Mouse (Mus musculus) limb, embryonic 15.5 days (tissue): ENCODE data around the gene Itga8. TPM values are rescaled to one million over a fixed set of nuclear protein-coding genes. Genes with fewer than 3 reads are reported as not detected.

Experiments used
- ATAC-seq: fragments of 200-750 bp; cut with Nextera tagmentation; 2 replicates; pipeline ENCODE4 v1.8.0; 2017; ENCODE audit warnings: low read depth, moderate TSS enrichment; ENCODE audit not compliant: insufficient number of reproducible peaks, low FRiP score, low TSS enrichment
- H3K27ac ChIP-seq: fragments of 300-500 bp; sonication (generic); 2 replicates; pipeline ENCODE4 v1.5.1; 2015; ENCODE audit warnings: moderate library complexity, mild to moderate bottlenecking, inconsistent platforms
- H3K27me3 ChIP-seq: fragments of 300-500 bp; sonication (generic); 2 replicates; pipeline ENCODE4 v1.6.1; 2015; ENCODE audit warnings: inconsistent platforms
- H3K36me3 ChIP-seq: fragments of 300-500 bp; sonication (generic); 2 replicates; pipeline ENCODE4 v1.6.1; 2015; ENCODE audit warnings: inconsistent platforms
- H3K4me1 ChIP-seq: fragments of 300-500 bp; sonication (generic); 2 replicates; pipeline ENCODE4 v1.6.1; 2015; ENCODE audit warnings: inconsistent platforms
- H3K4me2 ChIP-seq: fragments of 300-500 bp; sonication (generic); 2 replicates; pipeline ENCODE4 v1.6.1; 2015; ENCODE audit warnings: mild to moderate bottlenecking, inconsistent platforms
- H3K4me3 ChIP-seq: fragments of 300-500 bp; sonication (generic); 2 replicates; pipeline ENCODE4 v1.5.1; 2015; ENCODE audit warnings: mild to moderate bottlenecking, inconsistent platforms
- H3K9ac ChIP-seq: fragments of 300-500 bp; sonication (generic); 2 replicates; pipeline ENCODE4 v1.6.1; 2015; ENCODE audit warnings: inconsistent platforms
- H3K9me3 ChIP-seq: fragments of 300-500 bp; sonication (generic); 2 replicates; pipeline ENCODE4 v1.6.1; 2016; ENCODE audit warnings: inconsistent platforms
- WGBS: fragments of 180-500 bp; shearing (Covaris S2); methylation state at CpG from one replicate; pipeline ENCODE4 v1.1.7; 2015; 5-methylcytosine and 5-hydroxymethylcytosine counted together
- polyA plus RNA-seq: library from polyadenylated mRNA; unstranded; fragments of >200 nt; fragmentation: Nextera tagmentation; extraction: Ambion mirVana; gene quantifications from 2 replicates; pipeline ENCODE4 v1.2.1, GENCODE M21; 2015

The Itga8 gene
- polyA plus RNA-seq, 1 experiment from 2014 or later = 13.0 TPM

DNA sequence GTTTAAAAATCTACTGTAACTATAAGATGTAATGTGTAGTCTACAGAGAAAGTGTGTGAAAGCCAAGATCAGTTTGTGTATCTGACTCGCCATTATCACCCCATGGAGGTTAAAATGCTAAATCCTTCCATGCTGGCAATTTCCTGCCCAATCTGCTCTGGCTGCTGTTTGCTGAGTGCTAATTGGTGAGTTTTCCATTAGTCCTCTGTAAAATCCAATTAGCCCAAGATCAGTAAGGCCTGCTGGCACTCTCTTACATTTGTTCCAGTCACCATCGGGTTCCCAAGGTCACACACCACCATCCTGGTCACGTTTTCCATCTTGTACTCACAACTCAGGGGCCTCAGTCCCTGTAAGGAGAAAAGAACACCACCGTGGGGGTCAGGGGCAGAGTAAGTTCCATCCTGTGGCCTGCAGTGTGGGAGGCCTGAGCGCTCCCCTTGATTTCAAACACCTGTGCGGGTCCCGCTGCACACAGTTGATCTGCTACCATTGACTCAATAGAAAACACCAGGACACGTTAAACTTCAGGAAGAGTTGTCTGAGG lies 119.2 kb downstream of the Itga8 start:
- no peak overlapping the region for H3K9ac ChIP-seq
- H3K27me3 ChIP-seq = no peaks in the 10 kb centered on the region
- H3K4me3 ChIP-seq = no peak overlapping the region
- H3K4me1 ChIP-seq = no peaks in the 10 kb centered on the region
- WGBS = 43% methylated on average over 8 of the region's 8 CpGs
- no peaks in the 10 kb centered on the region for H3K36me3 ChIP-seq
- no peak overlapping the region for H3K4me2 ChIP-seq
- no peak for ATAC-seq
- H3K27ac ChIP-seq = no peak overlapping the region
- no peaks in the 10 kb centered on the region for H3K9me3 ChIP-seq

DNA sequence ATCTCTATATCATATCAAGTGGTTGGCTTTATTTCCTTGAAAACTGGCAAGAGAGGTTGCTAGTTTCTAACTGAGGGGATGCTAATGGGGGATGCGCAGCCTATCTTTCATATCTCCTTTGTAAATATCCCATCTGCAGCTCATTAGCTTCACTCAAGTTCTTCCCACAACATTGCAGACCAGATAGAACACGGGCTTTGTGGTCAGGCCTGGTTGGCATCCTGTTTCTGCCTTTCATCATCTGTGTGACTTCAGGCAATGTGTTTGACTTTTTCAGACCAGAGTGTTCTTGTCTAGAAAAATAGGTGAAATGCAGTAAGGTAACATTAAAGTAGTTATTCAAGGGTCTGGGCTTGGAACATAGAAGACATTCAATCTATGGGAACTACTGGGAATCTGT lies 121.1 kb downstream of the Itga8 start:
- no peak for ATAC-seq
- Histone ChIP-seq H3K27ac (no peak overlapping the region), H3K27me3 (no peaks in the 10 kb centered on the region), H3K4me1 (no peaks in the 10 kb centered on the region), H3K4me2 (no peak overlapping the region), H3K36me3 (no peaks in the 10 kb centered on the region), H3K9ac (no peak overlapping the region), H3K9me3 (no peaks in the 10 kb centered on the region), H3K4me3 (no peak overlapping the region)
- WGBS = 54% methylated on average over 2 of the region's 2 CpGs

DNA sequence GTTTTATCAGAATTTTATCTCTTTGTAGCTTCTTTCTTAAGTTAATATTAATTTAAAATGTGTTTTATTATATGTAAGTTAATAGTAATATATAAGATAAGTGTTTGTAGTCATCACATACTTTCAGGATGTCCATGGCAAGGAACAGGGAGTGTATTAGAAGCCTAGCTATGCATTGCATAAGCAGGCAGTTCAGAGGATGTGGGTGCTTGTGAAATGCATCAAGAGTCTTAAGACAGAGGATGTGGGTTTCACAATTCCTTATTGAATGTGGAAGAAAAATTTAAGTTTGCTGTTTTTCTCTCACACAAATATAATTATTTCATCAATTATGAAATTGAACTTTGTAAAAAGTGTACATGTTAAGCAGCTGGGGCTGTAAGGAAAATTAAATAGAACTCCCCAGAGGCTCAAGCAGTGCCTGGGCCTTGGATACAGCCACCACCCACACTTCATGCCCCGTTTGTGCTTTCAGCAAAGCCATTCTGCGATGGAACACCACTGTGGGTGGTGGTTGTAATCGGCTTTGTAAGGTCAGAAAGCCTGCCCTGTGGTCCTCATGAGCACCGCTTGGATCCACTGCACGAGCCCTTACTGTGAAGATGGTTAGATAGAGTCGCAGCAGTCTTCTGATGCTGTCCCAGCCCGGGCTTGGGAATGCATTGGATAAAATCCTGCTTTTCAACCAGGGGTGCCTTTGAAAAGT lies 126.8 kb downstream of the Itga8 start:
- Histone ChIP-seq H3K27me3 (no peaks in the 10 kb centered on the region), H3K27ac (no peak overlapping the region), H3K9me3 (no peaks in the 10 kb centered on the region), H3K4me1 (no peaks in the 10 kb centered on the region), H3K4me2 (no peak overlapping the region), H3K36me3 (0 out of 2 replicates have a peak, but pooled peaks cover 3% of the 10 kb centered on the region), H3K4me3 (no peak overlapping the region), H3K9ac (no peak overlapping the region)
- ATAC-seq = no peak
- WGBS = 74% methylated on average over 7 of the region's 7 CpGs

DNA sequence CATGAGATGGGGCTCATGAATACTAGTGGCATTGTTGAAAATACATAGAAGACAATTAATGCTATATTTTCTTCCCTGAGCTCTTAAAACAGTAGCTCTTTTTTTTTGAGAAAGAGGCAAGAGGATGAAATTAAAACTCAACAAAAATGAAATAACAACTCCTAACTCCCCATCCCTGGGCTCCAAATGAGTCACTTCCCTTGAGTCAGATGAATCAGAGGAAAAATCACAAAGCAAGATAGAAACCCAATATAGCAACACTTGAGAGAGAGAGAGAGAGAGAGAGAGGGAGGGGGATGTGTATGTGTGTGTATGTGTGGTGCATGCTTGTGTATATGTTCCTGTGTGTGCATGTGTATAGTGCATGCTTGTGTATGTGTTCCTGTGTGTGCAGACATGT lies 131.5 kb downstream of the Itga8 start:
- Histone ChIP-seq H3K4me1 (no peaks in the 10 kb centered on the region), H3K9me3 (no peaks in the 10 kb centered on the region), H3K27ac (no peak overlapping the region), H3K9ac (no peak overlapping the region), H3K4me3 (no peak overlapping the region), H3K36me3 (0 out of 2 replicates have a peak, but pooled peaks cover 3% of the 10 kb centered on the region), H3K4me2 (no peak overlapping the region), H3K27me3 (no peaks in the 10 kb centered on the region)
- ATAC-seq = no peak

DNA sequence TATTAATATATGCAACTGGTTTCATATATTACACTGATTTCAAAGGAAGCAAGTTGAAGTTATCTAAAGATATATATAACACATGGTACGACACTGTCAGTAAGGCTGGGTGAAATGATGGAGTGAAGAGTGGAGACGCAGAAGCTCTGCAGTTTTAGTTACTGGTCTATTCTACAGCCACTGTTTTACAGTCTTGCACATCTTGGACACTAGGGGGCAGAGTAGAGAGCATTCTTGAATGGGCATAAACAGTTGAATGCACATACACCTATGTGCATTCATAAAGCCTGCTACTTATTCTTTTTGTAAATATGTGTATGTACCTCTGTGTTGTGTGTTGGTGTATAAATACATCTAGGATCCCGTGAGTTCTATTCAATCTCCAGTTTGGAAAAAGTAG lies 141.2 kb downstream of the Itga8 start:
- ATAC-seq = no peak
- Histone ChIP-seq H3K9me3 (no peaks in the 10 kb centered on the region), H3K27me3 (no peaks in the 10 kb centered on the region), H3K4me3 (no peak overlapping the region), H3K9ac (no peak overlapping the region), H3K4me1 (peaks cover 3% of the 10 kb centered on the region; the same call in 1 of the 2 replicates), H3K27ac (no peak overlapping the region), H3K4me2 (no peak overlapping the region), H3K36me3 (no peaks in the 10 kb centered on the region)
- 81% methylated on average over 3 of the region's 3 CpGs for WGBS

DNA sequence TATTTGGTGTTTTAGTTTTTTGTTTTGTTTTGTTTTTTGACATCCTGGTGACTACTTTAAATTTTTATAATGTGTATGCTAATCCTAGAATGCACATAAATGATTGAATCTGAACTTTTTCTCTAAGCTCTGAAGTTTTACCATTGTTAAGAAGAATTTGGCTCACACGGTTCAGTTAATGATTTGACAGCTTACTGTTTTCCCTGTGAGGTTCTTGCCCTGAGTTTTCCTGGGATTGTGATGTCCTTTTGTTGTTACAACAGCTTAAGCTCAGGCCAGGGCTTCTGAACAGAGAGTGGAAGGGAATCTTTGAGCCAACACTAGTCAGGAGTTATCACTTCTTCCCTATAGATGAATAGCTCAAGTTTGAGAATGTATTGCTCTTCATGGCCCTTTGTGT lies 144.7 kb downstream of the Itga8 start:
- H3K27me3 ChIP-seq = no peaks in the 10 kb centered on the region
- WGBS = 43% methylated on average over 1 of the region's 1 CpGs
- no peak overlapping the region for H3K9ac ChIP-seq
- H3K36me3 ChIP-seq = no peaks in the 10 kb centered on the region
- no peak overlapping the region for H3K4me3 ChIP-seq
- H3K4me2 ChIP-seq = no peak overlapping the region
- peaks cover 6% of the 10 kb centered on the region for H3K4me1 ChIP-seq
- no peak for ATAC-seq
- no peak overlapping the region for H3K27ac ChIP-seq
- H3K9me3 ChIP-seq = no peaks in the 10 kb centered on the region

DNA sequence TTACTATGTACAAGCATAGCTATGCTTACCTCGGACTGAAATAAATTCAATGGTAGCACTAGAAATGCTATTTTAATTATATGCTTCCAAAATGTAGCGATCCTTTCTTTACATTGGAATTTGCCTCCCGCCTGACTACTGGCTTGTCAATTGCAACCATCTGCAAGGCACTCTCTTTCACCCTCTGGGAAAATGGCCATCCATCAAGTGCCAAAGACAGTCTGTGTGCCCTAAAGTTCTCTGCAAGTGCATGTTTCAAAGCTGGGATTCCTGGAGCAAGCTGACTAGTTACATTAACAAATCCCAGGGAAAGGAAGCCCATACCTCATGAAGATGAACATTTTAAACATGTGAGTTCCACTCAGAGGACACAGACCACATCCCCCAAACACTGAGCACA lies 145.3 kb downstream of the Itga8 start:
- H3K9ac ChIP-seq = no peak overlapping the region
- peaks cover 6% of the 10 kb centered on the region for H3K4me1 ChIP-seq
- H3K4me2 ChIP-seq = no peak overlapping the region
- 41% methylated on average over 3 of the region's 3 CpGs for WGBS
- H3K27ac ChIP-seq = no peak overlapping the region
- H3K4me3 ChIP-seq = no peak overlapping the region
- H3K27me3 ChIP-seq = no peaks in the 10 kb centered on the region
- H3K9me3 ChIP-seq = no peaks in the 10 kb centered on the region
- no peak for ATAC-seq
- no peaks in the 10 kb centered on the region for H3K36me3 ChIP-seq

DNA sequence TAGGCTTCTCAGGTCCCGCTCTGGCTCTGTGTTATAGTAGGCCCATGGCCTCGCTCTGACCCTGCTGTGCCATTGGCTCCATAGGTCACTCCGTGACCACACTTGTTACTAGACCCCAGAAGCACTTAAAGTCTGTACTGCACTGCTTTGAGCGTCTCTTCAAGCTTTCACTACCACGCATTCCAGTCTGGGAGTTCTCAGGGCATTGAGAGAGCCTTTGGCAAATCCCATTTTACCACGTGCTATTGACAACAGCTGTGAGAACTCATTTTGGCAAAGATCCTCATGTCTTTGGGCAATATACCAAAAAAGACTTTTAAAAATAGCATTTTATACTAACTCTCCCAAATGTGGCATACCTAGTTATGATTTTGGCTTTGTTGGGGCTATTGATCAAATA lies 147.0 kb downstream of the Itga8 start:
- no peak overlapping the region for H3K27ac ChIP-seq
- H3K4me2 ChIP-seq = no peak overlapping the region
- ATAC-seq = peak; percentile 19; the same call in 1 of the 2 replicates
- H3K4me1 ChIP-seq = peaks cover 6% of the 10 kb centered on the region
- H3K4me3 ChIP-seq = no peak overlapping the region
- H3K36me3 ChIP-seq = no peaks in the 10 kb centered on the region
- 54% methylated on average over 6 of the region's 6 CpGs for WGBS
- no peak overlapping the region for H3K9ac ChIP-seq
- no peaks in the 10 kb centered on the region for H3K9me3 ChIP-seq
- no peaks in the 10 kb centered on the region for H3K27me3 ChIP-seq

DNA sequence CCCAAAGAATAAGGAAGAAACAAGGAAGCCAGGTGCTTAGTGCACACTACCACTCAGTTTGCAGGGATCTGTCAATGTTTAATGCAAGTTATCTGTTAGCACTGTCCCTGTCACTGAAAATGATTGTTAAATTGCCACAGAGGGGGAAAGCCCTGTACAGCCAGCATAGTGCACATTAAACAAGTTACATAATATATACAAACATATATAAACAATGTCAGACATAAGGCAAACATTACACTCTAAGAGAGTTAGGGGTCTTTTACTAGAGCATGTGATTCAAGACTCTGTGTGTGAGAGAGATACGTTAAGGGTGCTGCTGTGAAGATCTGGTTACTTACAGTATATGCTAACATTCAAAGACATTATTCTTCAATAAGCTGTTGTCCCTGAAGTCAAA lies 148.2 kb downstream of the Itga8 start:
- Histone ChIP-seq H3K27ac (no peak overlapping the region), H3K4me3 (no peak overlapping the region), H3K27me3 (no peaks in the 10 kb centered on the region), H3K4me2 (no peak overlapping the region), H3K4me1 (peaks cover 6% of the 10 kb centered on the region), H3K9me3 (no peaks in the 10 kb centered on the region), H3K36me3 (no peaks in the 10 kb centered on the region), H3K9ac (no peak overlapping the region)
- WGBS = 68% methylated on average over 1 of the region's 1 CpGs
- ATAC-seq = no peak

DNA sequence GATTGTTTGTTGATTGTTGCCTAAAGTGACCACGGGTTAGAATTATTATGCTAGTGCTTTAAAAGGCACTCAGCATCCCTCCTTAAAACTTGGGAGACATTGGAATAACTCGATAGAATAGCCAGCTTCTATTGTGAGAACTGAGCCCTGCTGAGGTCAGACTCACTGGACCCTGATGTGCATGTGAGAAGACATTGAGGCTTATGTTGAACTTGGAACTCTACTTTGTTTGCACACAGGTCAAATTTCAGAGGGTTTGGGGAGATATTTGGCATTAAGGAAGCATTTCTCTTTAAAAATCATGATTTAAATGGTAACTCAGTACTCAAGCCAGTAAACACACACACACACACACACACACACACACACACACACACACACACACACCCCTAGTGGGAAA lies 153.8 kb downstream of the Itga8 start:
- Histone ChIP-seq H3K4me3 (no peak overlapping the region), H3K4me1 (no peaks in the 10 kb centered on the region), H3K27ac (no peak overlapping the region), H3K9ac (no peak overlapping the region), H3K27me3 (no peaks in the 10 kb centered on the region), H3K9me3 (no peaks in the 10 kb centered on the region), H3K36me3 (no peaks in the 10 kb centered on the region), H3K4me2 (no peak overlapping the region)
- 74% methylated on average over 2 of the region's 2 CpGs for WGBS
- ATAC-seq = no peak

DNA sequence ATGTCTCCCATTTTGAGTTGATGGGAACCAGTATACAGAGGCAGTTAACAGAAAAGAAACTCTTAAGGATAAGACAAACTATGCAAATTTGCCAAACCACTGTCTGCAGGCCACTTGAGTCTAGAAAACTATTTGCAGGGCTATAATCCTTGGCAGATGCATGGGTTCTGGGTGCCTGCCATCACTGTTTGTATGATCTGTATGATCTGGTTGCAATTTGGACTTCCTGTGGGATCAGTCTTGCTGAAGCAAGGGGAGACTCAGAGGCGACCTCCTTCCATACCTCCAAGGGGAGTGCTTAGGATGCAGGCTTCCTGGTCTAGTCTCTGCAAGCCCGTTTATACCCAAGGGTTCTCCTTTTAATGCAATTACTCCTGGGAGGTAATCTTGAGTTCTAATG lies 155.1 kb downstream of the Itga8 start:
- H3K4me1 ChIP-seq = no peaks in the 10 kb centered on the region
- H3K27ac ChIP-seq = no peak overlapping the region
- H3K36me3 ChIP-seq = no peaks in the 10 kb centered on the region
- no peaks in the 10 kb centered on the region for H3K27me3 ChIP-seq
- no peaks in the 10 kb centered on the region for H3K9me3 ChIP-seq
- no peak overlapping the region for H3K9ac ChIP-seq
- no peak overlapping the region for H3K4me3 ChIP-seq
- 28% methylated on average over 2 of the region's 2 CpGs for WGBS
- no peak overlapping the region for H3K4me2 ChIP-seq
- no peak for ATAC-seq

DNA sequence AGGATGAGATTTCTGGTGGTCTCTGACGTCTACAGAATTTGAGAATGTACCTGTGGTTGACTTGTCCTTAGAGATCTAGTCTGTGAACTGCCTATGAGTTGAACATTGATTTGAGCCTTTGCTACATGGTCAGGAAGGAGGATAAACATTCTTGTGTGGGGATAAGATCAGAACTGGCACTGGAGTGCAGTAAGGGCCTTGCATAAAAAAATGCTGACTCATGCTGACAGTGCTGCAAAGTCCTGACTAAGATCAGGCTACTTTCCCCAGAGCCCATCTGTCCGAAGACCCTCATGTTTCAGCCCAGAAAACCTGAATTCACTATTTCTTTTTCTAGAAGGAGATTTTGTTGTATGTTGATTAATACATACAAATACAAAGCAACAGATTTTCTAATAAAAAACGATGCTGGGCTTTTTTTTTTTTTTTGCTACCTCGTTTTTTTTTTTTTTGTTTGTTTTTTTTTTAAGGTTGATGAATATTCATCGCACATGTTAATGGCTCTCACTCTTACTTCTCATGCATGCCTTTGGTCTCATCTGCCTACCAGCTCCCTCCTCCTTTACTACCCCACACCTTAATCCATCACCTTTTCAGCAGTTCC lies 162.9 kb downstream of the Itga8 start:
- Histone ChIP-seq H3K4me1 (no peaks in the 10 kb centered on the region), H3K27me3 (no peaks in the 10 kb centered on the region), H3K4me2 (no peak overlapping the region), H3K9ac (no peak overlapping the region), H3K27ac (no peak overlapping the region), H3K4me3 (no peak overlapping the region), H3K36me3 (0 out of 2 replicates have a peak, but pooled peaks cover 5% of the 10 kb centered on the region), H3K9me3 (no peaks in the 10 kb centered on the region)
- no peak for ATAC-seq
- 80% methylated on average over 5 of the region's 5 CpGs for WGBS
